ENCODE assay signal across 18 mouse cellular contexts in genomic region chr7:66257232-66257631, GRCm38 (mm10).
DNase-seq lines count a peak whose midpoint lies in the region; ATAC-seq and TF ChIP-seq lines count a peak whose summit lies in the region.
"Had no signal": no experiment of that assay in that cellular context is flagged by ENCODE, and none has a peak within 500 bp of the region (broad histone marks: within the 10 kb centered on the region; RNA-seq: fewer than 3 reads in every experiment).

No protein-coding gene starts in this region.

- TF ChIP-seq POLR2A in liver, adult 2 months (IDR thresholded peaks at IDR 0.05; ENCODE audit: extremely low read depth, insufficient read depth, low read length) = no peak

- ATAC-seq in stomach, embryonic 15.5 days (ENCODE audit: insufficient read depth, low FRiP score, low read depth) = no peak
- no peak for ATAC-seq in stomach, postnatal 0 days (ENCODE audit: low FRiP score, low TSS enrichment)
- ATAC-seq: forebrain, embryonic 14.5 days had no signal

- no peaks in the 10 kb centered on the region for H3K9me3 ChIP-seq in stomach, embryonic 15.5 days
- no peaks in the 10 kb centered on the region for H3K9me3 ChIP-seq in stomach, postnatal 0 days (ENCODE audit: control insufficient read depth, low read length)
- H3K9me3 ChIP-seq: embryonic facial prominence, embryonic 12.5 days; heart, embryonic 15.5 days had no signal

- no peak overlapping the region for H3K27ac ChIP-seq in liver, adult 2 months (replicated peaks; ENCODE audit: insufficient read depth, low read depth, low read length)
- 0 out of 2 replicates have a peak overlapping the region, but pooled peaks have one; percentile 4 for H3K27ac ChIP-seq in stomach, embryonic 15.5 days
- no peak overlapping the region for H3K27ac ChIP-seq in stomach, postnatal 0 days (replicated peaks)
- H3K27ac ChIP-seq: embryonic facial prominence, embryonic 12.5 days; heart, embryonic 15.5 days had no signal

- peak; percentile 39 for DNase-seq in heart, adult 11 months
- DNase-seq in heart, postnatal 14 days = no peak
- peak; percentile 45 for DNase-seq in liver, adult 2 months (ENCODE audit: extremely low read depth, low read depth, low spot score)
- DNase-seq in liver = no peak
- DNase-seq in stomach, postnatal 0 days (ENCODE audit: low spot score) = no peak
- peak; percentile 28 for DNase-seq in lung, postnatal 14 days
- DNase-seq in yolk sac, embryonic 10.5 days (ENCODE audit: low spot score) = no peak
- DNase-seq: adrenal gland, postnatal 25 days; cerebellum, adult 11 months; heart, adult 18-20 months; kidney, adult 11 months; right cerebral cortex, postnatal 4 days had no signal

- intact Hi-C loops in heart, postnatal 14 days (cut with DNase I) = no loop called here

- TF ChIP-seq CTCF in liver, adult 2 months (IDR thresholded peaks at IDR 0.05; ENCODE audit: low read depth, low read length) = no peak
- TF ChIP-seq CTCF in stomach, postnatal 0 days (IDR thresholded peaks at IDR 0.05; ENCODE audit: low read depth) = no peak

- no peaks in the 10 kb centered on the region; the same call in 1 of the 2 replicates for H3K4me1 ChIP-seq in liver, adult 2 months (ENCODE audit: control insufficient read depth, insufficient read depth, low read length)
- no peaks in the 10 kb centered on the region for H3K4me1 ChIP-seq in stomach, embryonic 15.5 days
- no peaks in the 10 kb centered on the region for H3K4me1 ChIP-seq in stomach, postnatal 0 days (replicated peaks; ENCODE audit: control insufficient read depth, insufficient read depth)

- no peak overlapping the region for H3K4me3 ChIP-seq in liver, adult 2 months (ENCODE audit: insufficient read depth, low read depth, low read length)
- no peak overlapping the region for H3K4me3 ChIP-seq in stomach, embryonic 15.5 days (replicated peaks)
- no peak overlapping the region for H3K4me3 ChIP-seq in stomach, postnatal 0 days (ENCODE audit: low read depth, low read length)
- H3K4me3 ChIP-seq: embryonic facial prominence, embryonic 12.5 days; erythroblast, embryonic 14.5 days; heart, embryonic 15.5 days had no signal

- H3K4me2 ChIP-seq in stomach, embryonic 15.5 days = no peak overlapping the region
- H3K4me2 ChIP-seq in stomach, postnatal 0 days (replicated peaks; ENCODE audit: low read depth) = no peak overlapping the region
- H3K4me2 ChIP-seq: embryonic facial prominence, embryonic 12.5 days; heart, embryonic 15.5 days had no signal

- WGBS in liver, adult 2 months = 85% methylated on average over 5 of the region's 5 CpGs
- WGBS in stomach, embryonic 15.5 days = 73% methylated on average over 5 of the region's 5 CpGs
- 64% methylated on average over 5 of the region's 5 CpGs for WGBS in stomach, postnatal 0 days

- TF ChIP-seq EP300 in stomach, postnatal 0 days (optimal IDR thresholded peaks at IDR 0.05) = no peak

- no peaks in the 10 kb centered on the region for H3K79me2 ChIP-seq in liver, adult 2 months (ENCODE audit: control insufficient read depth, insufficient read depth, low read length)

- H3K9ac ChIP-seq in liver, adult 2 months (ENCODE audit: low read depth, low read length) = no peak overlapping the region
- no peak overlapping the region for H3K9ac ChIP-seq in stomach, embryonic 15.5 days
- no peak overlapping the region for H3K9ac ChIP-seq in stomach, postnatal 0 days (ENCODE audit: low read length)
- H3K9ac ChIP-seq: embryonic facial prominence, embryonic 12.5 days; heart, embryonic 15.5 days had no signal

- H3K27me3 ChIP-seq in liver, adult 2 months (ENCODE audit: control insufficient read depth, insufficient read depth, low read length) = no peaks in the 10 kb centered on the region
- no peaks in the 10 kb centered on the region for H3K27me3 ChIP-seq in stomach, embryonic 15.5 days (replicated peaks)
- H3K27me3 ChIP-seq in stomach, postnatal 0 days (ENCODE audit: control insufficient read depth, insufficient read depth, low read length) = no peaks in the 10 kb centered on the region
- H3K27me3 ChIP-seq: CH12.LX; embryonic facial prominence, embryonic 12.5 days; heart, embryonic 15.5 days had no signal

- 0 out of 2 replicates have a peak, but pooled peaks cover 2% of the 10 kb centered on the region for H3K36me3 ChIP-seq in liver, adult 2 months (ENCODE audit: control insufficient read depth, insufficient read depth, low read length)
- H3K36me3 ChIP-seq in stomach, embryonic 15.5 days = 0 out of 2 replicates have a peak, but pooled peaks cover 5% of the 10 kb centered on the region
- H3K36me3 ChIP-seq in stomach, postnatal 0 days (ENCODE audit: control insufficient read depth, insufficient read depth, low read length) = peaks cover 4% of the 10 kb centered on the region
- H3K36me3 ChIP-seq: embryonic facial prominence, embryonic 12.5 days; heart, embryonic 15.5 days had no signal

Comparison
In these comparisons a context has a peak if more than half of its experiments do, and no peak if none do; other contexts are left out.
1. DNase-seq: peak in heart, adult 11 months (single experiment), liver, adult 2 months (single experiment) and lung, postnatal 14 days (single experiment); none in heart, postnatal 14 days (0 of 2), liver (single experiment), stomach, postnatal 0 days (single experiment) and yolk sac, embryonic 10.5 days (single experiment).